Mouse (Mus musculus): ENCODE data around the gene Olfr532.
"Not testable (repeated sequence)": the region's sequence is repeated elsewhere in the genome, so short reads cannot be mapped to it uniquely, and the experiment has no call there.

The Olfr532 gene

GRCm38 (mm10) chr7:140421539-140421938, at the start of gene Olfr532:
Gene Olfr532 (minus strand): TSS chr7:140421639.
- DNase-seq: no peak

GRCm38 (mm10) chr7:140463070-140463469, 41.6 kb upstream of the Olfr532 start, which contains the start of gene Olfr533:
Gene Olfr533 (plus strand): TSS chr7:140463370.
- not testable (repeated sequence) for DNase-seq

- DNase-seq: no peak
Measured at GRCm38 (mm10) chr7:140443141-140443540, 21.7 kb upstream of the Olfr532 start.

GRCm38 (mm10) chr7:140402818-140403217, 18.6 kb downstream of the Olfr532 start, which contains the start of gene Olfr531:
Gene Olfr531 (minus strand): TSS chr7:140402918.
- DNase-seq: no peak

- no peak for DNase-seq
Measured at GRCm38 (mm10) chr7:140376911-140377310, 44.5 kb downstream of the Olfr532 start.

- no peak for DNase-seq
Measured at GRCm38 (mm10) chr7:140376231-140376630, 45.2 kb downstream of the Olfr532 start, which contains the start of gene Olfr530. Gene Olfr530 (minus strand): TSS chr7:140376331.

GRCm38 (mm10) chr7:140374300-140374699, 47.1 kb downstream of the Olfr532 start:
- DNase-seq: no peak
